Mouse (Mus musculus) bone marrow, adult 2 months (tissue): ENCODE measurements around the gene Zfp663. TPM values are rescaled to one million over a fixed set of nuclear protein-coding genes. Genes with fewer than 3 reads are reported as not detected.
A peak's percentile ranks its signal among the peaks of the same experiment; 100 is the strongest.

Source experiments
- H3K27ac ChIP-seq: fragments of 200-500 bp; 2 replicates; pipeline ENCODE4 v1.5.1; 2012; ENCODE audit warnings: low read depth, mild to moderate bottlenecking, control low read depth, inconsistent platforms, low read length; ENCODE audit not compliant: control insufficient read depth, poor library complexity, insufficient read depth
- H3K4me1 ChIP-seq: fragments of 200-500 bp; 2 replicates; pipeline ENCODE4 v1.6.1; 2011; ENCODE audit warnings: low read length; ENCODE audit not compliant: control insufficient read depth, insufficient read depth
- H3K4me3 ChIP-seq: fragments of 200-500 bp; replicated peaks from 2 replicates; pipeline ENCODE3; 2011; ENCODE audit warnings: mild to moderate bottlenecking, low read depth, low read length, control low read depth; ENCODE audit not compliant: control insufficient read depth
- CTCF ChIP-seq: fragments of 200-500 bp; IDR thresholded peaks from 2 replicates; pipeline ENCODE4 v1.5.1; 2011; ENCODE audit warnings: low read length, control low read depth; ENCODE audit not compliant: control insufficient read depth, insufficient read depth
- POLR2A ChIP-seq: fragments of 200-500 bp; IDR thresholded peaks from 2 replicates; pipeline ENCODE4 v1.6.1; 2011; ENCODE audit warnings: low read depth, mild to moderate bottlenecking, control low read depth, low read length, borderline replicate concordance; ENCODE audit not compliant: control insufficient read depth
- WGBS: fragments of 180-500 bp; shearing (Covaris S2); methylation state at CpG from one replicate; pipeline ENCODE4 v1.1.7; 2018; 5-methylcytosine and 5-hydroxymethylcytosine counted together
- polyA plus RNA-seq: library from polyadenylated mRNA; stranded (reverse); fragments of >200 nt; gene quantifications from 2 replicates; pipeline ENCODE4 v1.2.4, GENCODE M21; 2011; ENCODE audit warnings: low replicate concordance; ENCODE audit not compliant: missing spikeins, insufficient read depth, insufficient read length

Gene Zfp663
- polyA plus RNA-seq, 1 experiment: not detected

- Histone ChIP-seq H3K4me1 (peaks cover 5% of the 10 kb centered on the region), H3K27ac (peak overlapping the region; percentile 66), H3K4me3 (no peak overlapping the region)
- 2% methylated on average over 3 of the region's 3 CpGs for WGBS
- TF ChIP-seq CTCF (no peak), POLR2A (no peak)
Measured at GRCm38 (mm10) chr2:165329703-165330102, 38.8 kb downstream of the Zfp663 start.

GRCm38 (mm10) chr2:165328746-165329145 lies 39.8 kb downstream of the Zfp663 start:
- Histone ChIP-seq H3K4me1 (peaks cover 5% of the 10 kb centered on the region), H3K27ac (no peak overlapping the region), H3K4me3 (no peak overlapping the region)
- WGBS: 63% methylated on average over 5 of the region's 5 CpGs
- TF ChIP-seq CTCF (no peak), POLR2A (no peak)

- Histone ChIP-seq H3K4me3 (no peak overlapping the region), H3K4me1 (peaks cover 5% of the 10 kb centered on the region), H3K27ac (no peak overlapping the region)
- TF ChIP-seq POLR2A (no peak), CTCF (no peak)
- WGBS: 74% methylated on average over 7 of the region's 7 CpGs
Measured at GRCm38 (mm10) chr2:165327386-165327785, 41.1 kb downstream of the Zfp663 start.

- under 1% methylated on average over 55 of the region's 55 CpGs for WGBS
- TF ChIP-seq CTCF (no peak), POLR2A (peak; percentile 63; the same call in 1 of the 2 replicates)
- peak within 1 kb of the TSS; percentile 54 for H3K27ac ChIP-seq
- peak within 1 kb of the TSS; percentile 90 for H3K4me3 ChIP-seq
- H3K4me1 ChIP-seq: peaks cover 10% of the 10 kb centered on the region
Measured at GRCm38 (mm10) chr2:165326304-165327190, 42.0 kb downstream of the Zfp663 start, which contains the start of gene Elmo2. Elmo2 (minus strand) TSS chr2:165326479.

- Histone ChIP-seq H3K27ac (peak overlapping the region; percentile 54), H3K4me3 (peak overlapping the region; percentile 90), H3K4me1 (peaks cover 11% of the 10 kb centered on the region)
- WGBS: 2% methylated on average over 30 of the region's 30 CpGs
- TF ChIP-seq CTCF (no peak), POLR2A (no peak)
Measured at GRCm38 (mm10) chr2:165325521-165326303, 42.8 kb downstream of the Zfp663 start.

- 83% methylated on average over 5 of the region's 5 CpGs for WGBS
- TF ChIP-seq POLR2A (no peak), CTCF (no peak)
- no peak overlapping the region for H3K4me3 ChIP-seq
- peaks cover 11% of the 10 kb centered on the region for H3K4me1 ChIP-seq
- H3K27ac ChIP-seq: no peak overlapping the region
Measured at GRCm38 (mm10) chr2:165323928-165324327, 44.6 kb downstream of the Zfp663 start.

- Histone ChIP-seq H3K4me3 (no peak overlapping the region), H3K27ac (no peak overlapping the region), H3K4me1 (peaks cover 12% of the 10 kb centered on the region)
- 76% methylated on average over 5 of the region's 5 CpGs for WGBS
- no peak for TF ChIP-seq POLR2A
- TF ChIP-seq CTCF: no peak
Measured at GRCm38 (mm10) chr2:165323484-165323883, 45.0 kb downstream of the Zfp663 start.

GRCm38 (mm10) chr2:165321981-165322735 lies 46.4 kb downstream of the Zfp663 start:
- peak overlapping the region; percentile 80 for H3K27ac ChIP-seq

More at GRCm38 (mm10) chr2:165321981-165322735, 46.4 kb downstream of the Zfp663 start:
- WGBS: 47% methylated on average over 22 of the region's 22 CpGs
- Histone ChIP-seq H3K4me3 (no peak overlapping the region), H3K4me1 (peaks cover 21% of the 10 kb centered on the region)
- no peak for TF ChIP-seq POLR2A
- no peak for TF ChIP-seq CTCF
